Mouse (Mus musculus): ENCODE results near the gene Zcchc18. TPM values are rescaled to one million over a fixed set of nuclear protein-coding genes. Genes with fewer than 3 reads are reported as not detected.
"Not testable (repeated sequence)": the region's sequence is repeated elsewhere in the genome, so short reads cannot be mapped to it uniquely, and the experiment has no call there.

The Zcchc18 gene
- 219 and 227 TPM in 2 replicates for polyA plus RNA-seq (2012; rRNA removed)

DNA sequence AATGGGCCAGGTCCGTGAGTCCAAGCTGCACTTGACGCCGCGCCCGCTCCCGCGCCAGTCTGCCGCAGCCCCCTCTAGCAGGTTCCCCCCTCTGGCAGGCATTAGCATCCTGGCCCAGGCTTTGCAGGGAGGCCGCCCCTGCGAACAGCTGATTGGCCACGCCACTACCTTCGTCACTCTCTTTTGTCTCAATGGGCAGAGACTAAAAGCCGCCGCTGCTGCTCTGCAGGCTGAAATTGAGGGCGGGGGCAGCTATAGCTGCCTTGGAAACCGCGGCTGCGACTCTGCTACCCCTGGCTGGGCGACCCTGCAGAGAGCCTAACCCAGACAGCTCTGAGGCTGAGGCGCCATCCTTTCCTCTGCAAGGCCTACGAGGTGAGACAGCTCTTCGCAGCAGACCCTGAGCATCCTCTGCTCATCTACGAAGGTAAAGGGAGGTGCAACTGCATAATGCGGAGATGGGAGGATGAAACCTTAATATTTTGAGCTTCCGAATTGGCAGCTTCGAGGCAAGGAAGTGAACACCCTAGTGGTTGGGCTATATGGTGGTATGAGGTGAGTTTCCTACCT, at the start of gene Zcchc18:
TSS of gene Zcchc18 (plus strand) at position 178 of the 570 bp plus-strand sequence.
- Histone ChIP-seq H3K4me1 (ENCODE audit: control insufficient read depth, insufficient read depth, low read length) (no peaks in the 10 kb centered on the region), H3K4me3 (replicated peaks; ENCODE audit: insufficient read depth, low read depth, low read length) (peak within 1 kb of the TSS; percentile 98), H3K27ac (ENCODE audit: insufficient read depth, low read length) (peak within 1 kb of the TSS; percentile 94), H3K27me3 (ENCODE audit: control insufficient read depth, insufficient read depth, low read length) (no peaks in the 10 kb centered on the region)
- WGBS = 6% methylated on average over 26 of the region's 26 CpGs
- TF ChIP-seq CTCF (IDR thresholded peaks at IDR 0.05; ENCODE audit: borderline replicate concordance, insufficient read depth, low read depth, low read length) (no peak), POLR2A (IDR thresholded peaks at IDR 0.05; ENCODE audit: borderline replicate concordance, insufficient read depth, low read length) (peak; percentile 62)
- DNase-seq = peak; percentile 86 to 91

GRCm38 (mm10) chrX:136957583-136958279, 35.2 kb upstream of the Zcchc18 start:
- TF ChIP-seq POLR2A (IDR thresholded peaks at IDR 0.05; ENCODE audit: borderline replicate concordance, insufficient read depth, low read length) = peak; percentile 17; the same call in 1 of the 2 replicates
- peak; percentile 87 to 88 for DNase-seq
- not testable (repeated sequence) for H3K4me1 ChIP-seq (ENCODE audit: control insufficient read depth, insufficient read depth, low read length); H3K27me3 ChIP-seq (ENCODE audit: control insufficient read depth, insufficient read depth, low read length); H3K27ac ChIP-seq (ENCODE audit: insufficient read depth, low read length)
- 10% methylated on average over 13 of the region's 13 CpGs for WGBS
- peak overlapping the region; percentile 67 for H3K4me3 ChIP-seq (replicated peaks; ENCODE audit: insufficient read depth, low read depth, low read length)

GRCm38 (mm10) chrX:136958300-136958699, 34.7 kb upstream of the Zcchc18 start:
- not testable (repeated sequence) for H3K4me1 ChIP-seq (ENCODE audit: control insufficient read depth, insufficient read depth, low read length); H3K27ac ChIP-seq (ENCODE audit: insufficient read depth, low read length); H3K27me3 ChIP-seq (ENCODE audit: control insufficient read depth, insufficient read depth, low read length); DNase-seq
- 45% methylated on average over 5 of the region's 5 CpGs for WGBS
- peak overlapping the region; percentile 42 for H3K4me3 ChIP-seq (replicated peaks; ENCODE audit: insufficient read depth, low read depth, low read length)

- TF ChIP-seq POLR2A (IDR thresholded peaks at IDR 0.05; ENCODE audit: borderline replicate concordance, insufficient read depth, low read length) (no peak), CTCF (IDR thresholded peaks at IDR 0.05; ENCODE audit: borderline replicate concordance, insufficient read depth, low read depth, low read length) (peak; percentile 60)
- H3K4me1 ChIP-seq (ENCODE audit: control insufficient read depth, insufficient read depth, low read length) = no peaks in the 10 kb centered on the region
- DNase-seq = peak; percentile 36 to 41
- H3K4me3 ChIP-seq (replicated peaks; ENCODE audit: insufficient read depth, low read depth, low read length) = no peak overlapping the region
- 14% methylated on average over 2 of the region's 2 CpGs for WGBS
- H3K27ac ChIP-seq (ENCODE audit: insufficient read depth, low read length) = no peak overlapping the region
- no peaks in the 10 kb centered on the region for H3K27me3 ChIP-seq (ENCODE audit: control insufficient read depth, insufficient read depth, low read length)
These were observed 33.3 kb upstream of the Zcchc18 start for GRCm38 (mm10) chrX:136959688-136960087.

DNA sequence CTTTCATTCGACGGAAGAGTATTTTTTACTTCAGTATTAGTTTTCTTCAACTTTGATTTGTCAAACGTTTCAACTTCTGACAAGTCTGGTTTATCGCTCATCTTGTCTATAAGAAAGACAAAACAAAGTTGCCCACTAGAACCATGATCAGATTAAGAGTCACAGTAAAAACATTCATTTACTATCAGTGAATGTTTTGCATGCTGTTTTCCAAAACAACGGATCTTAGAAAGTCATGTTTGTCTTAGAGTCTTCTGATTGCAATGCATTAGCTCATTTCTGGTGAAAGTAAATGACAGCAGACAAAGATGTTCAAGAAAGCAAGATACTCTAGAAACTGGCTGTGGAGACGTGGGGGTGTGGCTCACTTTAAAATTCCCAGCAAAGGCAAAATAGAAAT, 17.6 kb upstream of the Zcchc18 start, which contains the start of gene Tmsb15b2:
TSS of gene Tmsb15b2 (minus strand) at position 101 of the 400 bp plus-strand sequence.
- DNase-seq; H3K4me1 ChIP-seq (ENCODE audit: control insufficient read depth, insufficient read depth, low read length); H3K27me3 ChIP-seq (ENCODE audit: control insufficient read depth, insufficient read depth, low read length): not testable (repeated sequence)
- Histone ChIP-seq H3K27ac (ENCODE audit: insufficient read depth, low read length) (0 out of 2 replicates have a peak within 1 kb of the TSS, but pooled peaks have one; percentile 16), H3K4me3 (replicated peaks; ENCODE audit: insufficient read depth, low read depth, low read length) (peak within 1 kb of the TSS; percentile 97)
- 94% methylated on average over 6 of the region's 6 CpGs for WGBS

- peak; percentile 60; the same call in 1 of the 2 replicates for TF ChIP-seq POLR2A (IDR thresholded peaks at IDR 0.05; ENCODE audit: borderline replicate concordance, insufficient read depth, low read length)
- TF ChIP-seq CTCF (IDR thresholded peaks at IDR 0.05; ENCODE audit: borderline replicate concordance, insufficient read depth, low read depth, low read length) = no peak
- H3K4me1 ChIP-seq (ENCODE audit: control insufficient read depth, insufficient read depth, low read length) = no peaks in the 10 kb centered on the region
- peak within 1 kb of the TSS; percentile 97 for H3K4me3 ChIP-seq (replicated peaks; ENCODE audit: insufficient read depth, low read depth, low read length)
- WGBS = 15% methylated on average over 15 of the region's 15 CpGs
- DNase-seq = peak; percentile 54 to 91
- 0 out of 2 replicates have a peak within 1 kb of the TSS, but pooled peaks have one; percentile 16 for H3K27ac ChIP-seq (ENCODE audit: insufficient read depth, low read length)
- no peaks in the 10 kb centered on the region for H3K27me3 ChIP-seq (ENCODE audit: control insufficient read depth, insufficient read depth, low read length)
These were observed 16.4 kb upstream of the Zcchc18 start, which contains the start of the genes Tmsb15l and Tmsb15b1 for GRCm38 (mm10) chrX:136976424-136977084. Gene Tmsb15l, minus strand, starts transcription at chrX:136976869. Gene Tmsb15b1, minus strand, starts transcription at chrX:136976874.

- Histone ChIP-seq H3K4me1 (ENCODE audit: control insufficient read depth, insufficient read depth, low read length) (no peaks in the 10 kb centered on the region), H3K27ac (ENCODE audit: insufficient read depth, low read length) (no peak overlapping the region), H3K4me3 (replicated peaks; ENCODE audit: insufficient read depth, low read depth, low read length) (no peak overlapping the region), H3K27me3 (ENCODE audit: control insufficient read depth, insufficient read depth, low read length) (no peaks in the 10 kb centered on the region)
- DNase-seq = peak; percentile 32 to 53
- TF ChIP-seq POLR2A (IDR thresholded peaks at IDR 0.05; ENCODE audit: borderline replicate concordance, insufficient read depth, low read length) = no peak
- TF ChIP-seq CTCF (IDR thresholded peaks at IDR 0.05; ENCODE audit: borderline replicate concordance, insufficient read depth, low read depth, low read length) = peak; percentile 65; the same call in 1 of the 2 replicates
These were observed 14.3 kb upstream of the Zcchc18 start for GRCm38 (mm10) chrX:136978616-136979015.

- Histone ChIP-seq H3K4me1 (ENCODE audit: control insufficient read depth, insufficient read depth, low read length) (no peaks in the 10 kb centered on the region), H3K4me3 (replicated peaks; ENCODE audit: insufficient read depth, low read depth, low read length) (no peak overlapping the region), H3K27me3 (ENCODE audit: control insufficient read depth, insufficient read depth, low read length) (no peaks in the 10 kb centered on the region), H3K27ac (ENCODE audit: insufficient read depth, low read length) (no peak overlapping the region)
- no peak for DNase-seq
- no peak for TF ChIP-seq POLR2A (IDR thresholded peaks at IDR 0.05; ENCODE audit: borderline replicate concordance, insufficient read depth, low read length)
- TF ChIP-seq CTCF (IDR thresholded peaks at IDR 0.05; ENCODE audit: borderline replicate concordance, insufficient read depth, low read depth, low read length) = no peak
These were observed 6.9 kb upstream of the Zcchc18 start for GRCm38 (mm10) chrX:136986039-136986438.

Data from cerebellum, adult 2 months (tissue).